Comparison of ENCODE assay signal across 8 mouse cellular contexts in the genomic region with DNA sequence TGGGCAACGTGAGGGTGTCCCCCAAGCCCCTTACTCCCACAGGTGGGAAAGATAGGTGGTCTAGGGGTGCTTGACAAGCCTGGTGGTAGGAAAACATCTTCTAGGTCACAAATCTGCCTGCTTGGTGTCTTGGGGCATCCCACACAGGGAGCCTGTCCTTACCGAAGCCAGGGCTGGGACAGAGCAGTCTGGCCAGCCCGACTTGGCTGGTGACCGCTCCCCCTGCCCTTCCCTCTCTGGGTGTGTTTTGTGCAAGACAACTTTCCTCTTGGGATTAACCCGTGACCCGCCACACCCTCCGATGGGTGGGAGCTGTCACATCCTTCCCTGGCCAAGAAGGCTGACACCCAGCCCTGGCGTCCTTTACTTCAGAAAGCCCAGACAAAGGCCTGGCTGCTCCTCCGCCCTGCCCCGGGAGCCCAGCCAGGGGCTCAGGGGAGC. TPM values are rescaled to one million over a fixed set of nuclear protein-coding genes. Genes with fewer than 3 reads are reported as not detected.
DNase-seq lines count a peak whose midpoint lies in the region; ATAC-seq and TF ChIP-seq lines count a peak whose summit lies in the region.

No protein-coding gene starts in this region.

- ATAC-seq in hindbrain, embryonic 14.5 days (ENCODE audit: low FRiP score): peak; percentile 6; the same call in 1 of the 2 replicates
- no peak for ATAC-seq in liver, embryonic 12.5 days
- ATAC-seq in neural tube, embryonic 15.5 days (ENCODE audit: low FRiP score): peak; percentile 33; the same call in 1 of the 2 replicates

- H3K4me2 ChIP-seq in hindbrain, embryonic 14.5 days (replicated peaks): peak overlapping the region; percentile 72
- peak overlapping the region; percentile 89 for H3K4me2 ChIP-seq in liver, embryonic 12.5 days
- peak overlapping the region; percentile 90 for H3K4me2 ChIP-seq in neural tube, embryonic 15.5 days

- no peaks in the 10 kb centered on the region for H3K9me3 ChIP-seq in ES-E14 (ENCODE audit: control insufficient read depth, insufficient read depth, low read depth, low read length)
- no peaks in the 10 kb centered on the region for H3K9me3 ChIP-seq in hindbrain, embryonic 14.5 days (ENCODE audit: control insufficient read depth, low read length)
- no peaks in the 10 kb centered on the region for H3K9me3 ChIP-seq in liver, embryonic 12.5 days (replicated peaks)
- no peaks in the 10 kb centered on the region for H3K9me3 ChIP-seq in neural tube, embryonic 15.5 days (replicated peaks)

- H3K27me3 ChIP-seq in hindbrain, embryonic 14.5 days (ENCODE audit: control insufficient read depth, insufficient read depth, low read length): no peaks in the 10 kb centered on the region
- peaks cover 18% of the 10 kb centered on the region for H3K27me3 ChIP-seq in liver, embryonic 12.5 days (replicated peaks)
- H3K27me3 ChIP-seq in neural tube, embryonic 15.5 days (replicated peaks): no peaks in the 10 kb centered on the region

- H3K4me3 ChIP-seq in ES-E14 (ENCODE audit: insufficient read depth in 1 of 2, low read depth in 1 of 2, low read length in 2 of 2, poor library complexity in 1 of 2, severe bottlenecking in 1 of 2): peak overlapping the region; percentile 77 to 98
- H3K4me3 ChIP-seq in bone marrow, adult 2 months (replicated peaks; ENCODE audit: control insufficient read depth, low read depth, low read length): peak overlapping the region; percentile 75
- H3K4me3 ChIP-seq in hindbrain, embryonic 14.5 days (replicated peaks; ENCODE audit: low read length): peak overlapping the region; percentile 90
- H3K4me3 ChIP-seq in liver, embryonic 12.5 days: peak overlapping the region; percentile 66; the same call in 1 of the 2 replicates
- H3K4me3 ChIP-seq in neural tube, embryonic 15.5 days (replicated peaks): peak overlapping the region; percentile 70

- DNase-seq in ES-E14 (ENCODE audit: low read depth, low spot score): no peak
- peak; percentile 91 for DNase-seq in gastrocnemius, adult 18-20 months (ENCODE audit: low spot score)
- DNase-seq in hindbrain, embryonic 14.5 days (ENCODE audit: low spot score): no peak
- DNase-seq in yolk sac, embryonic 10.5 days (ENCODE audit: low spot score): no peak
- DNase-seq in spleen, postnatal 14 days (ENCODE audit: low spot score in 2 of 2): no peak

- 25% methylated on average over 10 of the region's 10 CpGs for WGBS in bone marrow, adult 2 months
- WGBS in hindbrain, embryonic 14.5 days: 2% methylated on average over 10 of the region's 10 CpGs
- WGBS in liver, embryonic 12.5 days (ENCODE audit: insufficient replicate concordance): 29% methylated on average over 10 of the region's 10 CpGs
- WGBS in neural tube, embryonic 15.5 days: 5% methylated on average over 10 of the region's 10 CpGs

- peak overlapping the region; percentile 45; the same call in 1 of the 2 replicates for H3K9ac ChIP-seq in ES-E14 (ENCODE audit: insufficient read depth, low read depth, low read length, poor library complexity, severe bottlenecking)
- H3K9ac ChIP-seq in hindbrain, embryonic 14.5 days: peak overlapping the region; percentile 97
- H3K9ac ChIP-seq in liver, embryonic 12.5 days: peak overlapping the region; percentile 74; the same call in 1 of the 2 replicates
- H3K9ac ChIP-seq in neural tube, embryonic 15.5 days (replicated peaks): peak overlapping the region; percentile 77

- H3K4me1 ChIP-seq in ES-E14 (ENCODE audit: control insufficient read depth in 2 of 2, insufficient read depth in 2 of 2, low read length in 2 of 2, poor library complexity in 1 of 2): peaks cover 10 to 26% of the 10 kb centered on the region in 2 experiments
- H3K4me1 ChIP-seq in bone marrow, adult 2 months (ENCODE audit: control insufficient read depth, insufficient read depth, low read length): peaks cover 11% of the 10 kb centered on the region
- peaks cover 17% of the 10 kb centered on the region; the same call in 1 of the 2 replicates for H3K4me1 ChIP-seq in hindbrain, embryonic 14.5 days (replicated peaks; ENCODE audit: control insufficient read depth, insufficient read depth, low read length)
- H3K4me1 ChIP-seq in liver, embryonic 12.5 days: peaks cover 63% of the 10 kb centered on the region
- peaks cover 49% of the 10 kb centered on the region for H3K4me1 ChIP-seq in neural tube, embryonic 15.5 days

- no peaks in the 10 kb centered on the region for H3K36me3 ChIP-seq in ES-E14 (ENCODE audit: control insufficient read depth, insufficient read depth, low read length, poor library complexity, severe bottlenecking)
- no peaks in the 10 kb centered on the region for H3K36me3 ChIP-seq in hindbrain, embryonic 14.5 days (replicated peaks; ENCODE audit: control insufficient read depth, insufficient read depth)
- H3K36me3 ChIP-seq in liver, embryonic 12.5 days: no peaks in the 10 kb centered on the region
- no peaks in the 10 kb centered on the region for H3K36me3 ChIP-seq in neural tube, embryonic 15.5 days

- TF ChIP-seq CTCF in bone marrow, adult 2 months (IDR thresholded peaks at IDR 0.05; ENCODE audit: control insufficient read depth, insufficient read depth, low read length): no peak

- TF ChIP-seq POLR2A in bone marrow, adult 2 months (IDR thresholded peaks at IDR 0.05; ENCODE audit: borderline replicate concordance, control insufficient read depth, low read depth, low read length): peak; percentile 47; the same call in 1 of the 2 replicates

- in situ Hi-C loops in ES-E14 (cut with MboI; ENCODE audit: low sequenced_read_pairs in 2 of 2, unreplicated experiment in 2 of 2): no loop called here

- no peak overlapping the region for H3K27ac ChIP-seq in ES-E14 (ENCODE audit: insufficient read depth, low read depth, low read length, poor library complexity, severe bottlenecking)
- peak overlapping the region; percentile 78 for H3K27ac ChIP-seq in bone marrow, adult 2 months (ENCODE audit: control insufficient read depth, insufficient read depth, low read depth, low read length, poor library complexity)
- H3K27ac ChIP-seq in hindbrain, embryonic 14.5 days: peak overlapping the region; percentile 92
- 0 out of 2 replicates have a peak overlapping the region, but pooled peaks have one; percentile 3 for H3K27ac ChIP-seq in liver, embryonic 12.5 days
- H3K27ac ChIP-seq in neural tube, embryonic 15.5 days (replicated peaks): peak overlapping the region; percentile 85

TF ChIP-seq in ES-E14, 5 proteins besides CTCF, POLR2A, EP300 and RAD21:
- TF ChIP-seq HCFC1 (IDR thresholded peaks at IDR 0.05; ENCODE audit: borderline replicate concordance, insufficient read depth, low read length): no peak
- TF ChIP-seq ZC3H11A (IDR thresholded peaks at IDR 0.05; ENCODE audit: borderline replicate concordance, low read depth, low read length): no peak
- no peak for TF ChIP-seq ZNF384 (IDR thresholded peaks at IDR 0.05; ENCODE audit: low read depth, low read length)
- TF ChIP-seq MAFK (IDR thresholded peaks at IDR 0.05; ENCODE audit: insufficient read depth, low read depth, low read length): no peak

RNA-seq across cellular contexts. Expression of a gene that starts 1.1 kb away (rescaled TPM):
- 10.7 and 12.7 TPM in 2 replicates for total RNA-seq in ES-E14 (2012; rRNA removed)
- polyA plus RNA-seq in bone marrow, adult 2 months (2011; ENCODE audit: insufficient read depth, insufficient read length, low replicate concordance, missing spikeins): 19.7 and 36.1 TPM in 2 replicates
- 10 to 100 TPM; 11.1 to 22.9 TPM for total RNA-seq in gastrocnemius, adult 18-20 months (2021)
- 240 and 247 TPM in 2 replicates for polyA plus RNA-seq in hindbrain, embryonic 14.5 days (2014; fragmentation: Nextera tagmentation; extraction: Ambion mirVana)
- polyA plus RNA-seq in liver, embryonic 12.5 days (2016; fragmentation: Nextera tagmentation; extraction: Ambion mirVana): 12.4 and 13.2 TPM in 2 replicates
- 227 and 256 TPM in 2 replicates for polyA plus RNA-seq in neural tube, embryonic 15.5 days (2015; fragmentation: Nextera tagmentation; extraction: Ambion mirVana)

RNA-seq across cellular contexts. Expression of a gene that starts 3.8 kb away (rescaled TPM):
- 0.27 and 0.37 TPM in 2 replicates for total RNA-seq in ES-E14 (2012; rRNA removed)
- 13.1 and 40.0 TPM in 2 replicates for polyA plus RNA-seq in bone marrow, adult 2 months (2011; ENCODE audit: insufficient read depth, insufficient read length, low replicate concordance, missing spikeins)
- total RNA-seq in gastrocnemius, adult 18-20 months (2021): not detected
- polyA plus RNA-seq in hindbrain, embryonic 14.5 days (2014; fragmentation: Nextera tagmentation; extraction: Ambion mirVana): 0.08 and 0.29 TPM in 2 replicates
- 1.4 and 2.2 TPM in 2 replicates for polyA plus RNA-seq in liver, embryonic 12.5 days (2016; fragmentation: Nextera tagmentation; extraction: Ambion mirVana)
- 0.14 and 10.2 TPM in 2 replicates for polyA plus RNA-seq in neural tube, embryonic 15.5 days (2015; fragmentation: Nextera tagmentation; extraction: Ambion mirVana)

RNA-seq across cellular contexts. Expression of a gene that starts 17.4 kb away (rescaled TPM):
- total RNA-seq in ES-E14 (2012; rRNA removed): 5.7 and 7.1 TPM in 2 replicates
- polyA plus RNA-seq in bone marrow, adult 2 months (2011; ENCODE audit: insufficient read depth, insufficient read length, low replicate concordance, missing spikeins): 1.0 and 1.8 TPM in 2 replicates
- 1 to 10 TPM; 1.2 to 1.9 TPM for total RNA-seq in gastrocnemius, adult 18-20 months (2021)
- polyA plus RNA-seq in hindbrain, embryonic 14.5 days (2014; fragmentation: Nextera tagmentation; extraction: Ambion mirVana): 1.6 and 2.2 TPM in 2 replicates
- 0.80 and 0.98 TPM in 2 replicates for polyA plus RNA-seq in liver, embryonic 12.5 days (2016; fragmentation: Nextera tagmentation; extraction: Ambion mirVana)
- polyA plus RNA-seq in neural tube, embryonic 15.5 days (2015; fragmentation: Nextera tagmentation; extraction: Ambion mirVana): 2.6 and 4.5 TPM in 2 replicates

RNA-seq across cellular contexts. Expression of a gene that starts 26.3 kb away (rescaled TPM):
- 1.7 and 2.2 TPM in 2 replicates for total RNA-seq in ES-E14 (2012; rRNA removed)
- polyA plus RNA-seq in bone marrow, adult 2 months (2011; ENCODE audit: insufficient read depth, insufficient read length, low replicate concordance, missing spikeins): not detected in 2 replicates
- under 1 TPM in 1 of 2 experiments, not detected in 1; 0.40 TPM for total RNA-seq in gastrocnemius, adult 18-20 months (2021)
- 0.08 and 0.74 TPM in 2 replicates for polyA plus RNA-seq in hindbrain, embryonic 14.5 days (2014; fragmentation: Nextera tagmentation; extraction: Ambion mirVana)
- polyA plus RNA-seq in liver, embryonic 12.5 days (2016; fragmentation: Nextera tagmentation; extraction: Ambion mirVana): 0.49 and 0.54 TPM in 2 replicates
- polyA plus RNA-seq in neural tube, embryonic 15.5 days (2015; fragmentation: Nextera tagmentation; extraction: Ambion mirVana): 0.33 and 11.5 TPM in 2 replicates

RNA-seq across cellular contexts. Expression of a gene that starts 27.8 kb away (rescaled TPM):
- total RNA-seq in ES-E14 (2012; rRNA removed): 66.7 and 70.8 TPM in 2 replicates
- 26.5 and 42.8 TPM in 2 replicates for polyA plus RNA-seq in bone marrow, adult 2 months (2011; ENCODE audit: insufficient read depth, insufficient read length, low replicate concordance, missing spikeins)
- 10 to 100 TPM; 49.5 to 54.5 TPM for total RNA-seq in gastrocnemius, adult 18-20 months (2021)
- 92.8 and 96.7 TPM in 2 replicates for polyA plus RNA-seq in hindbrain, embryonic 14.5 days (2014; fragmentation: Nextera tagmentation; extraction: Ambion mirVana)
- polyA plus RNA-seq in liver, embryonic 12.5 days (2016; fragmentation: Nextera tagmentation; extraction: Ambion mirVana): 79.6 and 80.4 TPM in 2 replicates
- polyA plus RNA-seq in neural tube, embryonic 15.5 days (2015; fragmentation: Nextera tagmentation; extraction: Ambion mirVana): 108 and 110 TPM in 2 replicates

Comparison
In these comparisons a context has a peak if more than half of its experiments do, and no peak if none do; other contexts are left out.
1. H3K9ac ChIP-seq: peak in every context shown above with its lines; median percentile 97 in hindbrain, embryonic 14.5 days; 77 in neural tube, embryonic 15.5 days; 74 in liver, embryonic 12.5 days; 45 in ES-E14.